Mouse (Mus musculus): ENCODE results near the gene Ddx27.

DNA sequence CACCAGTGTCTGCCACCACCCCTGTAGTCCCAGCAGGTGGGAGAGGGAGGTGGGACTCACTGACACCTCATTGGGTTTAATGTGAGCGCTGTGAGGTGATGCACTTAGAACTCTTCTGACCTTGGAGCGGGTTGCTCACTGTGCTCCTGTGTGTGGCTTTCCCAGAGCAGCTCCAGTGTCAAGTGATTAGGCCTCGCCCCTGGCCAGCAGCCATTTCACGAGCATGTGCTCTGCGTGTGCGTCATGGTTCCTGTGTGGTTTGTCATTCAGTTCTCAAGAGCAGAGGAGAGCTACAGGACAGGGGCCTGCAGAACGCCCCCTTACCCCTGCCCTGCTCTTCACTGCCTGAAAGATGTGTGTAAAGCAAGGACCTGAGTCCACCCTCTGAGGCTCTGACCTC is 13.6 kb downstream of the Ddx27 start:
- TF ChIP-seq CTCF (conservative IDR thresholded peaks at IDR 0.05; ENCODE audit: insufficient read depth, insufficient read length, low read depth, low read length) (no peak), POLR2A (IDR thresholded peaks at IDR 0.05; ENCODE audit: low read depth, low read length) (no peak)

Data from kidney, adult 2 months (tissue).